Mouse (Mus musculus) erythroblast, embryonic 14.5 days (primary cell): ENCODE data around the gene Arl15.

Source experiments
- GATA1 ChIP-seq: IDR thresholded peaks from 2 replicates; pipeline ENCODE4 v1.6.1; 2012; ENCODE audit warnings: low read length, inconsistent platforms, mixed read lengths
- TAL1 ChIP-seq: IDR thresholded peaks from 3 replicates; pipeline ENCODE4 v1.6.1; 2012; ENCODE audit warnings: low read length, inconsistent platforms, mixed read lengths

DNA sequence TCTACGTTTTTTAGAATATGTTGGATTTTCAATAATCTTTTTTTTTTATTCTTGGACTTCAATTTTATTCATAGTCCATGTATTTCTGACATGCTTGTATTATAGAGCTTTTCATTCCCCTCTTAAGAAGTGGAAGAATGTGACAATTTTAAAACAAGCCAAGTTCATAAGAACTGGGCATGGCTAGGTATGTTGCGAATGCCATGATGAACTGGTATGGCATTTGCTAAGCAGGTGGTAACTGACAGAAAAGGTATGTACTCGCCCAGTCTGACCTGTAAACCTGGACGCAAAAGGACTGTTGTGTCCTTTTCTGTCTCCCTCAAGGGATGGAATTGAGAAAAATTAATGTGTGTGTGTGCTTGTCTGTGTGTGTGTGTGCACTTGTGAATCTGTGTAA, 190.2 kb downstream of the Arl15 start:
- TF ChIP-seq GATA1 (no peak), TAL1 (no peak)
